Mouse (Mus musculus): Measurements from ENCODE around the gene Cenpt. TPM values are rescaled to one million over a fixed set of nuclear protein-coding genes. Genes with fewer than 3 reads are reported as not detected.

The Cenpt gene
- total RNA-seq (2014; fragmentation: Nextera tagmentation), result 21.4 and 22.0 TPM in 2 replicates
- total RNA-seq (2017), result 9.9 and 10.0 TPM in 2 replicates

- no peak for ATAC-seq (replicated peaks; ENCODE audit: poor library complexity, severe bottlenecking)
Measured at GRCm38 (mm10) chr8:105853178-105853577, at the start of gene Cenpt. Gene Cenpt, minus strand, starts transcription at chr8:105853278.

GRCm38 (mm10) chr8:105900941-105901616, 48.0 kb upstream of the Cenpt start:
- ATAC-seq (replicated peaks; ENCODE audit: poor library complexity, severe bottlenecking), result peak; percentile 54

- ATAC-seq (replicated peaks; ENCODE audit: poor library complexity, severe bottlenecking), result peak; percentile 97
Measured at GRCm38 (mm10) chr8:105900180-105900940, 47.3 kb upstream of the Cenpt start, which contains the start of gene Pskh1. Gene Pskh1, plus strand, starts transcription at chr8:105900441.

- ATAC-seq (replicated peaks; ENCODE audit: poor library complexity, severe bottlenecking), result no peak
Measured at GRCm38 (mm10) chr8:105897801-105898480, 44.9 kb upstream of the Cenpt start.

- ATAC-seq (replicated peaks; ENCODE audit: poor library complexity, severe bottlenecking), result peak; percentile 82
Measured at GRCm38 (mm10) chr8:105893339-105893738, 40.3 kb upstream of the Cenpt start, which contains the start of gene Nrn1l. Gene Nrn1l, plus strand, starts transcription at chr8:105893567.

GRCm38 (mm10) chr8:105892432-105892831, 39.4 kb upstream of the Cenpt start:
- ATAC-seq (replicated peaks; ENCODE audit: poor library complexity, severe bottlenecking), result peak; percentile 40

- ATAC-seq (replicated peaks; ENCODE audit: poor library complexity, severe bottlenecking), result no peak
Measured at GRCm38 (mm10) chr8:105890870-105891269, 37.8 kb upstream of the Cenpt start.

- no peak for ATAC-seq (replicated peaks; ENCODE audit: poor library complexity, severe bottlenecking)
Measured at GRCm38 (mm10) chr8:105889756-105890465, 36.8 kb upstream of the Cenpt start.

- ATAC-seq (replicated peaks; ENCODE audit: poor library complexity, severe bottlenecking), result peak; percentile 98
Measured at GRCm38 (mm10) chr8:105880754-105881520, 27.9 kb upstream of the Cenpt start, which contains the start of gene Edc4. Gene Edc4, plus strand, starts transcription at chr8:105880881.

- ATAC-seq (replicated peaks; ENCODE audit: poor library complexity, severe bottlenecking), result no peak
Measured at GRCm38 (mm10) chr8:105874301-105874700, 21.2 kb upstream of the Cenpt start.

- ATAC-seq (replicated peaks; ENCODE audit: poor library complexity, severe bottlenecking), result no peak
Measured at GRCm38 (mm10) chr8:105866364-105867029, 13.4 kb upstream of the Cenpt start.

GRCm38 (mm10) chr8:105861951-105862350, 8.9 kb upstream of the Cenpt start:
- ATAC-seq (replicated peaks; ENCODE audit: poor library complexity, severe bottlenecking), result no peak

- ATAC-seq (replicated peaks; ENCODE audit: poor library complexity, severe bottlenecking), result peak; percentile 85
Measured at GRCm38 (mm10) chr8:105860143-105860981, 7.3 kb upstream of the Cenpt start, which contains the start of gene Nutf2. Gene Nutf2, plus strand, starts transcription at chr8:105860580.

GRCm38 (mm10) chr8:105859314-105859713, 6.2 kb upstream of the Cenpt start:
- ATAC-seq (replicated peaks; ENCODE audit: poor library complexity, severe bottlenecking), result no peak

GRCm38 (mm10) chr8:105858495-105858894, 5.4 kb upstream of the Cenpt start:
- ATAC-seq (replicated peaks; ENCODE audit: poor library complexity, severe bottlenecking), result peak; percentile 48

GRCm38 (mm10) chr8:105856168-105856835, 3.2 kb upstream of the Cenpt start:
- no peak for ATAC-seq (replicated peaks; ENCODE audit: poor library complexity, severe bottlenecking)

Measured in granulocyte monocyte progenitor cell, adult 5-6 weeks (primary cell).